Mouse (Mus musculus) cerebral cortex, adult 2 months (tissue): ENCODE measurements around the gene Samm50.

Experiments used
- whole genome bisulfite sequencing: fragments of 180-500 bp; shearing (Covaris S2); methylation state at CpG from one replicate; pipeline ENCODE4 v1.1.7; 2018; 5-methylcytosine and 5-hydroxymethylcytosine counted together

The Samm50 gene

DNA sequence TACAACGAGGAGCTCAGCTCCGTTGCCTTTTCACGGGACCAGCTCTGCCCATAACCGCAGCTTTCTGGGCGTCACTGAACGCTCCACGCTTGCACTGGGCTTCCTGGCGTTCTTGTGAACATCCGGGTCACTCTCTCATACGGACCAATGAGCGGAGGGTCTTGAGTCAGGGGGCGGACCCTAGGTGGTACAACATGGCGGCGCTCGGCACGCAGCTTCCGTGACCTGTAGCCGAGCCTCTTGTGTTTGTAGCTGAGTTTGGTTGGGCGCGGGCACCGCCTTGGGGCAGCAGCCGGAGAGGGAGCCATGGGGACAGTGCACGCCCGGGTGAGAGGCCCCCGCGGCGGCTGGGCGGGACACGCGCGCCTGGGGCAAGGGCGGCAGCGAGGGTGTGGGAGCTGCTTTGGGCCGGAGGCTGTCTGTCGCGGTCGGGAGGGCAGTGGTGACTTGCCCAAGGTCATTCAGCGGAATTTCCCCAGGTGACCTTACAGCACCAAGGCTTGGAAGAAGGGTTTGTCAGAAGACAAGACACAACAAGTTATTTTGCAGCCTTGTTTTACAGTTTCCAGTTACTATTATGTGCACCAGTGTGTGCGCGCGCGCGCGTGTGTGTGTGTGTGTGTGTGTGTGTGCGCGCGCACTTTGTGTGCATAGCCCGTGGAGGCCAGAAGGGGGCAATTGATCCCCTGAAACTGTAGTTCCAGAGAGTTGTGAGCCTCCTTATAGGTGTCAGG lies at the start of gene Samm50:
Gene Samm50, plus strand, starts transcription at position 184 of the 734 bp plus-strand sequence.
- WGBS: 6% methylated on average over 48 of the region's 48 CpGs

DNA sequence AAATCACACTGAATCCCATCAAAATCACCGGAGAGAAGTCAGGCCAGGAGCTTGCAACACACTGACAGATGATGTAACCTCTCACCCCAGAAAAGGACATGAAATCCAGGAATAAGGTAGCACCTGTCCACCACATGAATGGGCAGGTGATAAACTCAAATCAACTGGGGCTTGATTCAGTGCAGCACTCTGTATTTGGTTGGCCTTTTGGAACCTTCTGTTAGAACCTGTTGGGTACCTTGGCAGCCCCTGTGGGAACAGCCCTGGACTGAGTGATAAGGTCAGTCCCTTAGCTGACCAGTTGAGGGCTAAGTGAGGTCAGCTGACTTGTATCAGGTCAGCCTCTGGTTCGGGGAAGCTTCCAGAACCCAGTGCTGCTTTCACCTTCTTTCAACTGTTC lies 35.9 kb upstream of the Samm50 start:
- 91% methylated on average over 2 of the region's 2 CpGs for WGBS

DNA sequence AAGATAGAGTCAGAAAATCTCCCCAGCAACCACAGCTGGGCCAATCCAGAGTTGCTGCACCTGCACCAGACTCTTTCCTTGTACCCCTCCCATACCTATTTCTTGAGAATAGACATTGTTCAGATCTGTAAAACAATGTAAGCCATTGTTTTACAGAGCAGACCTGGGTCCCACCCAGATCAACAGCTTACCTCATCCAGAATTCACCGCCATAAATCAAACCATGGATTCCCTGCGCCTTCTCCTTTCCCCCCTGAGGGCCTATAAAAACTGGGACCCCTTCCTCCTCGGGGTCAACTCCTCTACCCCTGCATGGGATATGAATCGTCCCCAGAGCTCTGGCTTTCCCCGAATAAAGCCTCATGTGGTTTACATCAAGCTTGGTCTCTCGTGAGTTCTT lies 34.5 kb upstream of the Samm50 start:
- WGBS: 88% methylated on average over 6 of the region's 6 CpGs

DNA sequence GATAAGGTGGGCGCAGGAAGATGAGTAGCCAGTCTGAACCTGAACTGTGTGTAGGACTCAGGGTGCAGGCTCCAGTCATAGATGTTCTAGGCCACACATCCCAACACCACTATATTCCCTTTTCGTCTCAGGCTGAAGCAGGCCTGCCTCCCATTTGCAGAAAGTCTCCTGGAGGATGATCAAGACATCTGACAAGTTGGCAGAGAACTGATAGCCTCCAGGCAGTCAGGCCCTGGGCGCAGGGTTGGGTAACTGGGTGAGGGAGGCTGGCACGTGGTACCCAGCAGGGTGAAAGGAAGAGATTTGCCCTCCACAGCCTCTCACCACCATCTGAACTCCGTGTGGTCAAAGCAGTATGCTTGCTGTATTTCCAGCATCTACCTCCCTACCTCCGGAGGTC lies 30.2 kb upstream of the Samm50 start:
- 84% methylated on average over 6 of the region's 6 CpGs for WGBS

DNA sequence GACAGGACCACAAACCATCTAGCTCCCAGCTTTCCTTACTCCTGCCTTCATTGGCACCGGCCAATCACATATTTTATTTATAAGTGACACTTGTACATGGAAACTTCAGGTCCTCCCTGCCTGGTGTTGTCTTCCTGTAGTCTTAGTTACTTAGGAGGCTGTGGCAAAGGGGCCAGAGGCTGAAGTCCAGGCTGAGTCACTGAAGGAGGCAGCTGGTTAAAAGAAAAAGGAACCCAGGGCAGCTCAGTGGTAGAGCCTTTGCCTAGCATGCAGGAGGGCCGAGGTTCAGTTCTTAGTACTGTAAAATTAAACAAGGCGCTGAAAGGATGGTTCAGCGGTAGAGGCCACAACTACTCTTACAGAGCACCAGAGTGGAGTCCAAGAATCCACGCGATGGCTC lies 25.2 kb upstream of the Samm50 start:
- WGBS: 67% methylated on average over 6 of the region's 6 CpGs

DNA sequence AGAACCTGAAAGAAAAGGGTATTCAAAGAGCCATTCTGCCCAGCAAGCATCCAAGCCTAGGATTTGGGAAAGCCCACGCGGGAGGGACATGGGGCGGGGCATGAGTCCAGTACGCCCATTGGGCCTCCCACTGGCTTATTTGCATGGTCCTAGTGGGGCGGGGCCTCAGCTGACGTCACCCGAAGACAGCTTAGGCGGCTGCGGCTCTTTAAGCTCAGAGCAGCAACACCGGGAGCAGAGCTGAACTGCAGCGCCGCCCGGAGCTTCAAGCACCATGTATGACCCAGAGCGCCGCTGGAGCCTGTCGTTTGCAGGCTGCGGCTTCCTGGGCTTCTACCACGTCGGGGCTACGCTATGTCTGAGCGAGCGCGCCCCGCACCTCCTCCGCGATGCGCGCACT lies 24.4 kb upstream of the Samm50 start, which contains the start of gene Pnpla3:
Gene Pnpla3, plus strand, starts transcription at position 238 of the 400 bp plus-strand sequence.
- 1% methylated on average over 28 of the region's 28 CpGs for WGBS

DNA sequence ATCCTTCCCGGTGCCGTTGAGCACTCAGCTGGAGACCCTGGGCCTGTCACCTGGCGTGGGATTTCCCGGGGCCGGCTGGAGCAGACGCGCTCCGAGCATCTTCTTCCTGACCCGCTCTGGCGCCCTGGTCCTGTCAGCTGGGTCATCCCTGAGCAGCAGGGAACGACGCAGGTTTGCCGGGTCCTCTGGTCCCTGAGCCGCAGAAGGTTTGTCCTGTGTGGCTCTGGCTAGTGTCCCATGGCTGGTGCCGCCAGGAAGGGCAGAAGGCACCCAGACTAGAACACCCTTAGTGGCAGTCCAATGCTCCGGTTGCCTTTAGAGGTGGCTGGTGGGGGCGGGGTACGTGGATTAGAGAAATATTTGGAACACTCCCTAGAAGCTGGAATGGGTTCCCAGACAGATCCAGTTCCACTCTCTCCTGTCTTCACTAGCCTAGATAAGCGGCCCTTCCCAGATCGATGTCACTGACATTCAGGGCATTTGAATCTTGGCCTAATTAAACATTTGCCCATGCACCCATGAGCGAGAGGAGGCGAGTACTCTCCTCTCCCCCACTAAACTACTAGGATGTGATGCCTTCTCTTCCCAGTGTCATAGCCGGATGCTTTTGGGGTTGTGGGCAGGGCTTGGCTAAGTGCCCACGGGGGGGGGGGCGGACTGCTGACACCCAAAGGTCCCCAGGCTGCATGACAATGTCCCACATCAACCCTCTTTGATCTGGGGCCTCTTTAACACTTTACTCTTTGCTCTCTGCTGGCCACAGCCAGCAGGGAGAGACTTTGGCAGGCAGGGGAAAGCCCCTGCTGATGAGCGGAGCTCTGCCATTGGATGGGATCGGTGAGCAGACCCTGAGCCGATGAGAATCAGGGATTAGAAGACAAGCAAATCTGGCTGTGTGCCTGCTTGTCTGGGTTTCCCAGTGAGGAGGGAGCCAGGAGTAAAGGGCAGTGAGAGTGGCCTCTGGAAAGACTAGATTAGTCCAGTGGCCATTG lies 23.6 kb upstream of the Samm50 start:
- 2% methylated on average over 28 of the region's 28 CpGs for WGBS

DNA sequence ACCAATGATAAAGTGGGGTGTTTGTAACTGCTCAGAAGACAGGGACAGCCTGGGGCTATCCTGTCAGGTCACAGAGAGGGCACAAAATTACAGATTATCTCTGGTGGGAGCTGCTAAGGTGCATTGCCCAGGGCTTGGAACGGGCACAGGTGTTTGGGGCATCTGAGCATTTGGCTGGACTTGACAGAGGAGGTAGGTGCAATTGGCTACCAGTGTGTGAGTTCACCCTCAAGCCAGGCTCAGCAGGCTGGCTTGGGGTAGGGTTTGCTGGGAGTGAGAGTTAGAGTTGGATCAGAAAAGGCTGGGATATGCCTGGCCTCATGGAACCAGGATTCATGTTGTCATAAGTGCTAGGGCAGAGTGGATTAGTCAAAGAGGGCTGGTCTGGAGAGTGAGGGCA lies 22.5 kb upstream of the Samm50 start:
- WGBS: 88% methylated on average over 1 of the region's 1 CpGs

DNA sequence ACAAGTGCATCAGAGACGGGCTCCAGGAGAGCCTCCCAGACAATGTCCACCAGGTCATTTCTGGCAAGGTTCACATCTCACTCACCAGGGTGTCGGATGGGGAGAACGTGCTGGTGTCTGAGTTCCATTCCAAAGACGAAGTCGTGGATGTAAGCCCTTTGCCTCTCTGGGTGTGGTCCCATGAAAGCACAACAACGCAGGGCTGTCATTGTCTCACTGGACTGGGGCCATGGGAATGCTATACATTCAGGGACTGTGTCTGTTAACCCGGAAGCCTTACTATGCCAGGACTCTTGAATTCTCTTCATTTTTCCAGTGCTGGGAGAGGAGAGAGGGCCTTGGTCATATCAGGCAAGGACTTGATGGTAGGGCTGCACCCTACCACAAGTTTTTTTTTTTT lies 20.9 kb upstream of the Samm50 start:
- WGBS: 92% methylated on average over 7 of the region's 7 CpGs

DNA sequence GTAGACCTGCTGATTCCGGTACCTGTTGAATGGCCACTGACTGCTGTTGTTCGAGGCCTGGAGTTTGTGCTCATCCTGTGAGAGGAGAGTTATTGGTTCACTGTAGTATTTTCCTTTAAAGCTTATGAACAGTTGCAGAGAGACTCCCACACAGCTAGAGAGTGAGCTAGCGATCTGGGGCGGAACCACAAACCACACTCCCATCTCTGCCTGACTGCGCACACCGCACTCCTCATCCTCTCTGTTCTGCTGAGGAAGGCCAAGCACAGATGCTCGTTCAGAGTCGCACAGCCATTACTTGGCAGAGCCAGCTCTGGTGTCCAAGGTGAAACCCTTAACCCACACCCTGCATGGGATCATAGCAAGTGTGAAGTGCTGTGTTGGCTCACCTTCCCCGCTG lies 13.3 kb upstream of the Samm50 start:
- WGBS: 69% methylated on average over 9 of the region's 9 CpGs

DNA sequence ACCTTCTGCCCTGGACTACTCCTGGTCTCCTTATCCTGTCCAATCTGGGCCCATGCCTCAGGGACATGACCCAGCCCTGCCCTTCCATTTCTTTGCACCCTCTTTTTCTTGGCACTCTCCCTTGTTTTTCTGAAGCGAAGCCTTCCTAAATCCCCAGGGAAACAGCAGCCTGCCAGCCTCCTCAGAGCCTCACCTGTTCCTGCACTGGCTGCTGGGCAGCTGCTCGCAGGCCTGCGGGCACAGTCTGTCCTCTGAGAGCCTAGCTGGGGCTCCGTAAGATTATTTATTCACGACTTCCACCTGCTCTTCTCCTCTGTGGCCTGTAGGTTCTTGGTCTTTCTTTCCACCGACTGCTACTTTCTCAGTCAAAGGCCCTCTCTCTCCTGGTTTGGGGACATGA lies 10.0 kb upstream of the Samm50 start:
- WGBS: 75% methylated on average over 6 of the region's 6 CpGs

DNA sequence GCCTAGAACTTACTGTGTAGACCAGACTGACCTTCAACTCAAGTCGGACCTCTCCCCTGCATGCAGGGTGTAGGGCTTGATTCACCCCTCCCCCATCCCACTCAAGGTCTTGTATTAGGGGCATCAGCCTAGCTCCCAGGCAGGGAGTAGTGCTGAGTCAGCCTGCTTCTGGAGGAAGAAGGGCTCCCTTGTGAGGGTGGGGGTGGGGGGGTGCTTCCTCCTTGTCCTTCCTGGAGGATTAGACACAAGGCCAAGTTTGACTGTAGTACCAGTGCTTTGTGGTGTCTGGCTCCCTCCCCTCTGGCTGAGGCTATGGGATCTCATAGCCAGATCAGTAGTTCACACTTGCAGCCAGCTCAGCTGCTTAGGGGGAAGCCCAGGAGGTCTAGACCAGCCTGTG lies 8.1 kb upstream of the Samm50 start:
- WGBS: 58% methylated on average over 1 of the region's 1 CpGs

DNA sequence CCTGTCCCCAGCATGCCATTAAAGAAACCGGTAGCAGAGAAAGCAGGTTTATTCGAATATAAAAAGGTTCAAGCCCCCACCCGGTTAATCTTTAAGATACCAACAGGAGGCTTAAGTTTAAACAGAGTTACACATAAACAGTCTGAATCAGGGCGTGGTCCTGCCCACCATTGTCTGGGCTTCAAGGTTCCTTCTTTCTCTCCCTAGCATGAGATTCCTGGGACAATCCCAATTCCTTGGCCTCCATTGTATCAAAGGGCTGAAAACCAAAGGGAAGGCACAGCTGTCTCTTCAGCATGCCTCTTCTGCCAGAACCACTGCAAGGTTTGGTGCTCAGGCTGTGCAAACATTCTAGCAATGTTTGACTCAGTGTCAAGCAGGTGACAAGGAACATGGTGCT lies 5.8 kb upstream of the Samm50 start:
- 76% methylated on average over 4 of the region's 4 CpGs for WGBS

DNA sequence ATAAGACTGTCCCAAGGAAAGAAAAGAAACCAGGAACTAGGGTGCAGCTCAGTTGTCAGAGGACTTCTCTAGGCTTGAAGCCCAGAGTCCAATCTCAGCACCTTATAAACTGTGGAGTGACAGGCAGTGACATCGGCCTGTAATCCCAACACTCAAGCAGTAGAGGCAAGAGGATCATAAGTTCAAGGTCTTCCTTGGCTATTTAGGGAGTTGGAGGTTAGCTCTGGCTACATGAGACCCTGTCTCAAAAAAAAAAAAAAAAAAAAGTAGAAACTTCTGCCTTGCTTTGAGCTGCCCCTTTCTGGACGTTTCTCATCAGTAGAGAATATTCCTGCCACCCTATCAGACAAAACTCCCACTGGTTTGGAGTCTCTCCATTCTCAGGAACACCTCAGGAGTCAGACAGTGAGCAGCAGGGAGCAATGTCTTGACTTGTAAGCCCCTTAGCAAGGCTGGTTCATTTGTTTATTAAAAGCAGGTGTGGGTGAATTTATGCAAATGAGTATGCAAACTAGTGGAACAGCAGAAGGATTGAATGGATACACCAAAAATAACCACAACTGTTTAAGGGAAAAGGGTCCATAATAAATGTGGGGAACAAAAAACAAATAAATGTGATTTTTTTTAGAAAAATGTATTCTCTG lies 3.0 kb upstream of the Samm50 start:
- 53% methylated on average over 2 of the region's 2 CpGs for WGBS

DNA sequence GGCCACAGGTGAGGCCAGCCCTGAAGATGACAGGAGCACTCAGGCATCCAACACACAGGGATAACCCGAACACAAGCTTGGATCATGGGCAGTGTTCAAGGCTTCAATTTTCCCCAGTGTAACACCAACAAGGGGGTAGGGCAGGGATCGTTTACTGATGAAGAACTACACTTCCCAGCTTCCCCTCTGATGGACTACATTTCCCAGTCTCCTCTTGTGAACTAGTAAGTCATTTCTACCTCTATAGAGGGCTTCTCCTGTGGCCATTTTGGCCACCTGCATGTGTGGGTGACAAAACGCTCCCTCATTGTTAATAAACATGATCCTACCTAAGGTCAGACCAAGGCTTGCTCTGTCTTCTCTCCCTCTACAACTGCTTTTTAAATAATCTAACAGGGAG lies 2.2 kb upstream of the Samm50 start:
- WGBS: 54% methylated on average over 3 of the region's 3 CpGs

DNA sequence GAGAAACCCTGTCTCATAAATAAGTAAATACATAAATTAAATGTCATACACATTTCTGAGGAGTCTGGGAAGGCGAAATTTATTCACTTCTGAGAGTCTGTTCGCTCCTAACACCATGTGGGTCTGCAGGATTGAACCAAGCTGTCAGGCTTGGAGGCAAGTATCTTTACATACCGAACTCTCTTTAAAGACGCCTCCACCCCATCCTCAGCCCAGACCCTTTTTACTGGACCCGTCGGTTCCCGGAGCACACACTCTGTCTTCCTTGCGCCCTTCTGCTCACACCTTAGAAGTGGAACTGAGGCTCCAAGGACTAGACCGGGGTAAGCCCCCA lies 350 bp upstream of the Samm50 start:
- WGBS: under 1% methylated on average over 9 of the region's 9 CpGs

DNA sequence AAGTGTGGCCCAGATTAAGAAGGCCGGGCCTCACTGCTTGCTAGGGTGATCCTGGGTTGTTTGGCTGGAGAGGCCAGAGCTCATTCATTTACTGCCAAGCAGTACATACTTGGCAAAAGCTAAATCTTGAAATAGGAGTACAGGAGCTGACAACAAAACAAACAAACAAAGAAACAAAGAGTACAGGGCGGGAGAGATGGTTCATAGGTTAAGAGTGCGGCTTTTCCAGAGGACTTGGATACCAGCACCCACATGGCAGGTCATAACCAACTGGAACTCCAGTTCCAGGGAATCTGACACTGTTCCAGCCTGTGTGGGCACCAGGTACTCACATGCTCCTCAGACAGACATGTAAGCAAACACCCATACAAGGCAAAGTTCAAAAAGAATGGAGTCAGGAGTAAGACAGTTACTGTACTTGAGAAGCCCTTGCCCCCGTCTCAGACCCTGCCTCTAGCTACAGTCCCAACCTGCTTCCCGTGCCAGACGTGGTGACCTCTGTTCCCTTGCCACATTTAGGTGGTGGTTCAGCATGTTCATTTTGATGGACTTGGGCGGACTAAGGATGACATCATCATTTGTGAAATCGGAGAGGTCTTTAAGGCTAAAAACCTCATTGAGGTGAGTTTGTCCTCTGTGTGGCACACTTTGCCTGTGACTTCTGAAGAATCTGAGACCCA lies 4.6 kb downstream of the Samm50 start:
- WGBS: 77% methylated on average over 8 of the region's 8 CpGs

DNA sequence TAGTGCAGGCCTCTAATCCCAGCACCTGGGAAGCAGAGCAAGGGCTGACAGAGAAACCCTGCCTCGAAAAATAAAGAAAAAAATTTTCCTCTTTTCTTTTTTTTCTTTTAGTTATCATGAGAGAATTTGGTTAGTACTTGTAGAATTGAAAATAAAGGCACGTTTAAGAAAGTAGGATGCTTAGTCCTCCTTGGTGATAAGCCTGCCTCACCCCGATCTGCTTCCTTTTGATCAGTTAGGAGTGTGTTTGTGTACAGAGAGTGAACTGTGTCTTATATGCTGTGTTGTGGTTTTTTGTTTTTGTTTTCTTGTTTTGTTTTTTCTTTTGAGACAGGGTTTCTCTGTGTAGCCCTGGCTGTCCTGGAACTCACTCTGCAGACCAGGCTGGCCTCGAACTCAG lies 15.3 kb downstream of the Samm50 start:
- WGBS: 94% methylated on average over 4 of the region's 4 CpGs

DNA sequence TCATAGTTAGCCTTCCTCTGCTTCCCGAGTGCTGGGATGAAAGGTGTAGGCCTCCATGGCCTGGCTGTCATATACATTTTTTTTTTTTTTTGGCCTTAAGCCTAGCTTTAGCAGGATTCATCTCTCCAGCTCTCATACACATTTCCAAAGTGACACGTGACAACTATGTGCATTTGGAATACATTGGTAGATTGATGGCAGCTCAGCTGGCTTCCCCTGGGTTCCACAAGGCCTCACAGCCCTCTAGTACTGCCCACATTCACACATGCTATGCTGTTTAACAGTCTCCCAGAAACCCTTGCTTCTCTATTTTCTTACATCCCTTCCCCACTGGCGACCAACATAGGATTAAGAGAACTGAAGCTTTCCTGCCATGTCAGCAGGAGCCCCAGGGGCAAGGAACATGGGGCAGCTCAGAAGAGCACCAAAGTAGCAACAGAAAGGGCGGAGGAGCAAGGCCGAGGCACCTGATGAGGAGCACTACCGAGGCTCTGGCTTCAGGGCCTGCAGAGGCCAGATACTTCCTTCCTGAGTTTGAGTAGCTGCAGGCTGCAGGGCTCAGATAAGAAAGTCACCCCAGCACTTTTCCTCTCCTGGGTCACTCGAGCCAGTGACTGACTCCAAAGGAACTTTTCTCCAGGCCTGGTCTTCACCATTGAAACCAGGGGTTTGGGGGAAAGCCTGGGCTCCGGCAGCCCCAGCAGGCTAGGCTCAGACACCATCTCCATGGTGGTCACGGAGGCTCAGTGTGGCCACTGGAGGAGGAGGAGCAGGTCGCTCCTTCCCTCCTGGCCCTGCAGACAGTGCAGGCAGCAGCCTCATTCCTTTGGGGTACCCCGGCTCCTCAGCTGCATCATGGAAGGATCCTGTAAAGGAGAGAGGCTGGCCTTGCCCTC lies 17.7 kb downstream of the Samm50 start:
- 69% methylated on average over 11 of the region's 11 CpGs for WGBS

DNA sequence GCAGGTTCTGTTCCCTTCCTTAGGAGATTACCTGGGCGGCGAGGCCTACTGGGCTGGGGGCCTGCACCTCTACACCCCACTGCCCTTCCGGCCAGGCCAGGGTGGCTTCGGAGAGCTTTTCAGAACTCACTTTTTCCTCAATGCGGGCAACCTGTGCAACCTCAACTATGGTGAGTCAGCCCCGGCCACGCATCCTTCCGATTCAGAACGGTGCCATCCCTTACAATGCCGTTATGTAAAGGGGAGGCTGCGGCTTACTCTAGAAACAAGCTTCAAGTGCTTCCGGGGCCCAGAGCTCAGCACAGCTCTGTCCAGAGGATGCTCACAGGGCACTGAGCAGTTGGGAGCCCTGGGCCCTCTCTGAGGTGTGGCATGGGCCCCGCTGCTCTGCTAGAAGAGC lies 18.4 kb downstream of the Samm50 start:
- WGBS: 74% methylated on average over 13 of the region's 13 CpGs

DNA sequence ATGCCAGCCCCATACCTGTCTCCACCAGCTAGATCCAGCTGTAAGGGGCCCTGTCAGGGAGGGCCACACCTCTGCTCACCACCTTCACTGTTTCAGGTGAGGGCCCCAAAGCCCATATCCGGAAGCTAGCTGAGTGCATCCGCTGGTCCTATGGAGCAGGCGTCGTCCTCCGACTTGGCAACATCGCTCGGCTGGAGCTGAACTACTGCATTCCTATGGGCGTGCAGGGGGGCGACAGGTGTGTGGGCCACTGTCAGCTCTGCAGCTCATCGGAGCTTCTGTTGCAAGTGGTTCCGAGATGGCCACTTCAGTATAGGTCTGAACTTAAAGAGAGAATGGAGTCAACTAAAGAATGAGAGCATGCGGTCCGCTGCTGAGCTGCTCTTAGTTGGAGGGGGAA lies 18.9 kb downstream of the Samm50 start:
- 92% methylated on average over 13 of the region's 13 CpGs for WGBS
